Mouse (Mus musculus) limb, embryonic 15.5 days (tissue): Measurements from ENCODE around the gene Bbs2. TPM values are rescaled to one million over a fixed set of nuclear protein-coding genes. Genes with fewer than 3 reads are reported as not detected.

ENCODE experiments used
- ATAC-seq: fragments of 200-750 bp; cut with Nextera tagmentation; 2 replicates; pipeline ENCODE4 v1.8.0; 2017; ENCODE audit warnings: low read depth, moderate TSS enrichment; ENCODE audit not compliant: insufficient number of reproducible peaks, low FRiP score, low TSS enrichment
- H3K27ac ChIP-seq: fragments of 300-500 bp; sonication (generic); 2 replicates; pipeline ENCODE4 v1.5.1; 2015; ENCODE audit warnings: moderate library complexity, mild to moderate bottlenecking, inconsistent platforms
- H3K27me3 ChIP-seq: fragments of 300-500 bp; sonication (generic); 2 replicates; pipeline ENCODE4 v1.6.1; 2015; ENCODE audit warnings: inconsistent platforms
- H3K36me3 ChIP-seq: fragments of 300-500 bp; sonication (generic); 2 replicates; pipeline ENCODE4 v1.6.1; 2015; ENCODE audit warnings: inconsistent platforms
- H3K4me1 ChIP-seq: fragments of 300-500 bp; sonication (generic); 2 replicates; pipeline ENCODE4 v1.6.1; 2015; ENCODE audit warnings: inconsistent platforms
- H3K4me2 ChIP-seq: fragments of 300-500 bp; sonication (generic); 2 replicates; pipeline ENCODE4 v1.6.1; 2015; ENCODE audit warnings: mild to moderate bottlenecking, inconsistent platforms
- H3K4me3 ChIP-seq: fragments of 300-500 bp; sonication (generic); 2 replicates; pipeline ENCODE4 v1.5.1; 2015; ENCODE audit warnings: mild to moderate bottlenecking, inconsistent platforms
- H3K9ac ChIP-seq: fragments of 300-500 bp; sonication (generic); 2 replicates; pipeline ENCODE4 v1.6.1; 2015; ENCODE audit warnings: inconsistent platforms
- H3K9me3 ChIP-seq: fragments of 300-500 bp; sonication (generic); 2 replicates; pipeline ENCODE4 v1.6.1; 2016; ENCODE audit warnings: inconsistent platforms
- WGBS: fragments of 180-500 bp; shearing (Covaris S2); methylation state at CpG from one replicate; pipeline ENCODE4 v1.1.7; 2015; 5-methylcytosine and 5-hydroxymethylcytosine counted together
- polyA plus RNA-seq: library from polyadenylated mRNA; unstranded; fragments of >200 nt; fragmentation: Nextera tagmentation; extraction: Ambion mirVana; gene quantifications from 2 replicates; pipeline ENCODE4 v1.2.1, GENCODE M21; 2015

Bbs2 gene
- polyA plus RNA-seq, 1 experiment from 2014 or later: 10.4 TPM

DNA sequence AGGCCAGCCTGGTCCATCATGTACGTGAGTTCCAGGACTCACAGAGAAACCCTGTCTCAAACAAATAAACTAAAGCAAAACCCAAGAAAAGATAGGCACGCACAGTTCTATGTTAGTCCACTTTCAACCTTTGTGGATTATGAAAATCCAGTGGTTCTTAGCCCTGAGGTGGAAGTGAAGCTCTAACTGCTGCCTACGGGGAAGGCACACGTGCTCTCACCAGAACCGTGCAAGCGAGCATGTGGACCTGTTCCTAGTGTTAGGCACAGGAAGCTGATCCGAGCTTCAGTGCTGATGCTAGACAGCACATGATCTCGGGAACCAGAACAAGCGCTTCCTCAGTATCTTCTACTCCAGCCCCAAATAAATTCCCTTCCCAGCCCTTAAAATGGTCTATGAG is 5.9 kb downstream of the Bbs2 start:
- H3K27me3 ChIP-seq: no peaks in the 10 kb centered on the region
- no peak overlapping the region for H3K27ac ChIP-seq
- WGBS: 84% methylated on average over 9 of the region's 9 CpGs
- H3K9ac ChIP-seq: no peak overlapping the region
- ATAC-seq: no peak
- no peaks in the 10 kb centered on the region for H3K4me1 ChIP-seq
- H3K36me3 ChIP-seq: no peaks in the 10 kb centered on the region
- no peak overlapping the region for H3K4me3 ChIP-seq
- no peak overlapping the region for H3K4me2 ChIP-seq
- H3K9me3 ChIP-seq: no peaks in the 10 kb centered on the region

- no peak for ATAC-seq
- Histone ChIP-seq H3K4me3 (no peak overlapping the region), H3K9ac (0 out of 2 replicates have a peak overlapping the region, but pooled peaks have one; percentile 17), H3K27me3 (no peaks in the 10 kb centered on the region), H3K27ac (no peak overlapping the region), H3K9me3 (no peaks in the 10 kb centered on the region), H3K4me2 (no peak overlapping the region), H3K4me1 (no peaks in the 10 kb centered on the region), H3K36me3 (peaks cover 14% of the 10 kb centered on the region)
- 77% methylated on average over 6 of the region's 6 CpGs for WGBS
Observed at GRCm38 (mm10) chr8:94089715-94090114, 9.0 kb downstream of the Bbs2 start.

- Histone ChIP-seq H3K9ac (no peak overlapping the region), H3K27ac (no peak overlapping the region), H3K4me2 (no peak overlapping the region), H3K36me3 (peaks cover 14% of the 10 kb centered on the region), H3K4me1 (no peaks in the 10 kb centered on the region), H3K9me3 (no peaks in the 10 kb centered on the region), H3K27me3 (no peaks in the 10 kb centered on the region), H3K4me3 (no peak overlapping the region)
- ATAC-seq: no peak
- whole genome bisulfite sequencing: 82% methylated on average over 9 of the region's 9 CpGs
Observed at GRCm38 (mm10) chr8:94087964-94088363, 10.8 kb downstream of the Bbs2 start.

GRCm38 (mm10) chr8:94076461-94077192 is 22.1 kb downstream of the Bbs2 start:
- no peak for ATAC-seq
- no peak overlapping the region for H3K27ac ChIP-seq
- H3K36me3 ChIP-seq: 0 out of 2 replicates have a peak, but pooled peaks cover 6% of the 10 kb centered on the region
- H3K4me2 ChIP-seq: no peak overlapping the region
- no peak overlapping the region for H3K4me3 ChIP-seq
- H3K27me3 ChIP-seq: no peaks in the 10 kb centered on the region
- H3K9me3 ChIP-seq: no peaks in the 10 kb centered on the region
- no peak overlapping the region for H3K9ac ChIP-seq
- no peaks in the 10 kb centered on the region for H3K4me1 ChIP-seq
- 82% methylated on average over 12 of the region's 12 CpGs for WGBS

GRCm38 (mm10) chr8:94068793-94069192 is 29.9 kb downstream of the Bbs2 start:
- no peak for ATAC-seq
- Histone ChIP-seq H3K9ac (no peak overlapping the region), H3K4me2 (no peak overlapping the region), H3K4me1 (no peaks in the 10 kb centered on the region), H3K27ac (no peak overlapping the region), H3K9me3 (no peaks in the 10 kb centered on the region), H3K36me3 (peaks cover 33% of the 10 kb centered on the region), H3K4me3 (no peak overlapping the region), H3K27me3 (no peaks in the 10 kb centered on the region)
- WGBS: 91% methylated on average over 7 of the region's 7 CpGs

- no peaks in the 10 kb centered on the region for H3K9me3 ChIP-seq
- 0 out of 2 replicates have a peak, but pooled peaks cover 2% of the 10 kb centered on the region for H3K4me1 ChIP-seq
- H3K4me3 ChIP-seq: no peak overlapping the region
- no peak overlapping the region for H3K4me2 ChIP-seq
- WGBS: 82% methylated on average over 11 of the region's 11 CpGs
- ATAC-seq: peak; percentile 48; the same call in 1 of the 2 replicates
- no peak overlapping the region for H3K27ac ChIP-seq
- H3K27me3 ChIP-seq: no peaks in the 10 kb centered on the region
- H3K36me3 ChIP-seq: peaks cover 53% of the 10 kb centered on the region
- no peak overlapping the region for H3K9ac ChIP-seq
Observed at GRCm38 (mm10) chr8:94066121-94066863, 32.4 kb downstream of the Bbs2 start.

DNA sequence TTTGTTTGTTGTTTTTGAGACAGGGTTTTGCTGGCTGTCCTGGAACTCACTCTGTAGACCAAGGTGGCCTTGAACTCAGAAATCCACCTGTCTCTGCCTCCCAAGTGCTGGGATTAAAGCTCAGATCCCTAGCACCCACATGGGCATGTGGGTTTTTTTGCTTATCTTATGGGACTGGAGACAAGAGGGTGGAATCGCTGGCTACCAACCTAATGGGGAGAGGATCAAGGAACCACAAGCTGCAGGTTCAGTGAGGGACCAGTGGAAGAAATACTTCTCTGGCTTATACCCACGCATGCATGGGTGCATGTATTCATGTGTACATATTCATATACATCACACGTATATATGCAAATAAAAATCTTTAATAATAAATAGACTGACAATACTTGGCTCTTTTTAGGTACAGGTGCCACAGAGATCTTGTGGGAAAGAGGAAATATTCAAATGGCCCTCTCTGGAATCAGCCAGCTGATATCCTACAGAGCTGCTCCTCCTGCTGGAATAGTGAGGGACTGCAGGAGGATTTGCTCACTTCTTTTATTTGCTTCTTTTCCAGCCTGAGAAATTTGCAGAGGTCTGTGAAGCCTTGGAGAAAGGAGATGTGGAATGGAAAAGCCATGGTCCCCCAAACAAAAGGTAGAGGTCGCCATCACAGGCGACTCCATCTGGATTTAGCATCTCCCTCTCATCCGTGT is 41.4 kb downstream of the Bbs2 start:
- Histone ChIP-seq H3K9me3 (no peaks in the 10 kb centered on the region), H3K4me3 (no peak overlapping the region), H3K27ac (no peak overlapping the region), H3K4me2 (no peak overlapping the region), H3K9ac (no peak overlapping the region), H3K27me3 (no peaks in the 10 kb centered on the region), H3K4me1 (no peaks in the 10 kb centered on the region), H3K36me3 (peaks cover 72% of the 10 kb centered on the region)
- 68% methylated on average over 6 of the region's 6 CpGs for WGBS
- no peak for ATAC-seq

- Histone ChIP-seq H3K4me3 (no peak overlapping the region), H3K9me3 (no peaks in the 10 kb centered on the region), H3K4me2 (no peak overlapping the region), H3K27ac (no peak overlapping the region), H3K27me3 (no peaks in the 10 kb centered on the region), H3K9ac (no peak overlapping the region), H3K36me3 (peaks cover 51% of the 10 kb centered on the region), H3K4me1 (no peaks in the 10 kb centered on the region)
- WGBS: 86% methylated on average over 12 of the region's 12 CpGs
- no peak for ATAC-seq
Observed at GRCm38 (mm10) chr8:94052696-94053095, 46.0 kb downstream of the Bbs2 start.

GRCm38 (mm10) chr8:94047845-94048244 is 50.9 kb downstream of the Bbs2 start:
- H3K9ac ChIP-seq: no peak overlapping the region
- no peaks in the 10 kb centered on the region for H3K4me1 ChIP-seq
- H3K27me3 ChIP-seq: no peaks in the 10 kb centered on the region
- peaks cover 13% of the 10 kb centered on the region; the same call in 1 of the 2 replicates for H3K36me3 ChIP-seq
- no peak overlapping the region for H3K27ac ChIP-seq
- 52% methylated on average over 2 of the region's 2 CpGs for WGBS
- H3K4me3 ChIP-seq: no peak overlapping the region
- H3K4me2 ChIP-seq: no peak overlapping the region
- no peak for ATAC-seq
- H3K9me3 ChIP-seq: no peaks in the 10 kb centered on the region

GRCm38 (mm10) chr8:94037806-94038205 is 60.9 kb downstream of the Bbs2 start:
- H3K4me1 ChIP-seq: peaks cover 15% of the 10 kb centered on the region
- H3K27ac ChIP-seq: no peak overlapping the region
- H3K36me3 ChIP-seq: no peaks in the 10 kb centered on the region
- WGBS: 9% methylated on average over 15 of the region's 15 CpGs
- ATAC-seq: no peak
- H3K27me3 ChIP-seq: no peaks in the 10 kb centered on the region
- peak overlapping the region; percentile 84 for H3K4me3 ChIP-seq
- H3K9ac ChIP-seq: peak overlapping the region; percentile 45
- peak overlapping the region; percentile 75 for H3K4me2 ChIP-seq
- no peaks in the 10 kb centered on the region for H3K9me3 ChIP-seq

- Histone ChIP-seq H3K36me3 (no peaks in the 10 kb centered on the region), H3K4me2 (peak within 1 kb of the TSS; percentile 75), H3K9me3 (no peaks in the 10 kb centered on the region), H3K27me3 (no peaks in the 10 kb centered on the region), H3K4me3 (peak within 1 kb of the TSS; percentile 84), H3K27ac (peak within 1 kb of the TSS; percentile 85), H3K9ac (peak within 1 kb of the TSS; percentile 47), H3K4me1 (peaks cover 15% of the 10 kb centered on the region)
- under 1% methylated on average over 41 of the region's 41 CpGs for WGBS
- ATAC-seq: peak; percentile 100
Observed at GRCm38 (mm10) chr8:94036944-94037524, 61.7 kb downstream of the Bbs2 start, which contains the start of the genes Nudt21 and Ogfod1. Gene Nudt21, minus strand, starts transcription at chr8:94037031. Gene Ogfod1, plus strand, starts transcription at chr8:94037198.
